Mouse (Mus musculus) MEL (cell line): ENCODE results near the gene Fbxo10. TPM values are rescaled to one million over a fixed set of nuclear protein-coding genes. Genes with fewer than 3 reads are reported as not detected.
A peak's percentile ranks its signal among the peaks of the same experiment; 100 is the strongest.

ENCODE experiments used
- DNase-seq: peaks from one replicate; pipeline ENCODE4 v3.0.0; 2011; ENCODE audit warnings: low read depth, low spot score
- H3K27ac ChIP-seq: 2 replicates; pipeline ENCODE4 v1.5.1; 2012; ENCODE audit warnings: low read depth, mild to moderate bottlenecking, control low read depth, low read length, moderate library complexity; ENCODE audit not compliant: control insufficient read depth
- H3K27me3 ChIP-seq, 2 experiments: fragments of 150-350 bp in 1 of 2; sonication (generic) in 1 of 2; 2 replicates each; pipeline ENCODE4 v1.6.1; 2012; ENCODE audit warnings: low read length in 2 of 2, mild to moderate bottlenecking in 2 of 2, improper control_type of control experiment in 1 of 2, moderate library complexity in 1 of 2; ENCODE audit not compliant: insufficient read depth in 2 of 2, control insufficient read depth in 1 of 2
- H3K36me3 ChIP-seq, 2 experiments: 2 replicates each; pipeline ENCODE4 v1.6.1; 2012 to 2014; ENCODE audit warnings: low read length in 2 of 2, improper control_type of control experiment in 1 of 2, inconsistent platforms in 1 of 2, mild to moderate bottlenecking in 1 of 2; ENCODE audit not compliant: insufficient read depth in 2 of 2, control insufficient read depth in 1 of 2
- H3K4me1 ChIP-seq, 2 experiments: fragments of 150-350 bp in 1 of 2; sonication (generic) in 1 of 2; 2 replicates each; pipeline ENCODE4 v1.6.1; 2012; ENCODE audit warnings: low read length in 2 of 2, improper control_type of control experiment in 1 of 2, mild to moderate bottlenecking in 1 of 2; ENCODE audit not compliant: insufficient read depth in 2 of 2, control insufficient read depth in 1 of 2
- H3K4me3 ChIP-seq, 2 experiments: fragments of 150-350 bp in 1 of 2; sonication (generic) in 1 of 2; 2 replicates each; pipeline ENCODE4 v1.5.1; 2012; ENCODE audit warnings: low read depth in 2 of 2, low read length in 2 of 2, mild to moderate bottlenecking in 2 of 2, moderate library complexity in 2 of 2, control low read depth in 1 of 2, improper control_type of control experiment in 1 of 2; ENCODE audit not compliant: control insufficient read depth in 1 of 2, insufficient read depth in 1 of 2
- H3K79me2 ChIP-seq: 2 replicates; pipeline ENCODE4 v1.6.1; 2012; ENCODE audit warnings: mild to moderate bottlenecking, low read length, moderate library complexity; ENCODE audit not compliant: control insufficient read depth, poor library complexity, insufficient read depth
- H3K9ac ChIP-seq: 2 replicates; pipeline ENCODE4 v1.6.1; 2012; ENCODE audit warnings: low read depth, mild to moderate bottlenecking, control low read depth, low read length, moderate library complexity; ENCODE audit not compliant: control insufficient read depth, poor library complexity, severe bottlenecking
- H3K9me3 ChIP-seq: fragments of 150-350 bp; sonication (generic); replicated peaks from 2 replicates; pipeline ENCODE4 v1.6.1; 2012; ENCODE audit warnings: mild to moderate bottlenecking, low read length, improper control_type of control experiment, moderate library complexity; ENCODE audit not compliant: insufficient read depth
- BHLHE40 ChIP-seq: IDR thresholded peaks from 2 replicates; pipeline ENCODE4 v1.6.1; 2012; ENCODE audit warnings: low read depth, mild to moderate bottlenecking, inconsistent platforms, low read length, improper control_type of control experiment, borderline replicate concordance
- CHD1 ChIP-seq: IDR thresholded peaks from 2 replicates; pipeline ENCODE4 v1.6.1; 2012; ENCODE audit warnings: low read depth, mild to moderate bottlenecking, inconsistent platforms, low read length, improper control_type of control experiment
- CHD2 ChIP-seq: IDR thresholded peaks from 2 replicates; pipeline ENCODE4 v1.6.1; 2011; ENCODE audit warnings: low read length, improper control_type of control experiment
- CTCF ChIP-seq, 3 experiments: IDR thresholded peaks in 2 of 3; conservative IDR thresholded peaks in 1 of 3; 2 replicates each; pipeline ENCODE4 v1.5.1; 2011 to 2012; ENCODE audit warnings: low read length in 3 of 3, low read depth in 2 of 3, mild to moderate bottlenecking in 2 of 3, improper control_type of control experiment in 1 of 3, inconsistent platforms in 1 of 3, mixed read lengths in 1 of 3, moderate library complexity in 1 of 3; ENCODE audit not compliant: control insufficient read depth in 1 of 3, insufficient read depth in 1 of 3, poor library complexity in 1 of 3, severe bottlenecking in 1 of 3
- E2F4 ChIP-seq: IDR thresholded peaks from 2 replicates; pipeline ENCODE4 v1.6.1; 2011; ENCODE audit warnings: low read depth, low read length, improper control_type of control experiment, borderline replicate concordance
- ELF1 ChIP-seq: IDR thresholded peaks from 2 replicates; pipeline ENCODE4 v1.6.1; 2014; ENCODE audit warnings: low read depth, mild to moderate bottlenecking, inconsistent platforms, low read length, improper control_type of control experiment, moderate library complexity
- GABPA ChIP-seq: IDR thresholded peaks from 2 replicates; pipeline ENCODE4 v1.6.1; 2012; ENCODE audit warnings: low read depth, mild to moderate bottlenecking, inconsistent platforms, low read length, improper control_type of control experiment, moderate library complexity
- GATA1 ChIP-seq: IDR thresholded peaks from 2 replicates; pipeline ENCODE4 v1.6.1; 2011; ENCODE audit warnings: low read depth, low read length, improper control_type of control experiment
- HCFC1 ChIP-seq: IDR thresholded peaks from 2 replicates; pipeline ENCODE4 v1.6.1; 2012; ENCODE audit warnings: low read depth, mild to moderate bottlenecking, inconsistent platforms, low read length, improper control_type of control experiment, moderate library complexity
- MAFK ChIP-seq: IDR thresholded peaks from 2 replicates; pipeline ENCODE4 v1.6.1; 2011; ENCODE audit warnings: low read depth, mild to moderate bottlenecking, low read length, improper control_type of control experiment, borderline replicate concordance
- MAX ChIP-seq: IDR thresholded peaks from 2 replicates; pipeline ENCODE4 v1.6.1; 2011; ENCODE audit warnings: low read length, improper control_type of control experiment
- MXI1 ChIP-seq: IDR thresholded peaks from 2 replicates; pipeline ENCODE4 v1.6.1; 2011; ENCODE audit warnings: mild to moderate bottlenecking, low read depth, low read length, improper control_type of control experiment
- MYB ChIP-seq: IDR thresholded peaks from 2 replicates; pipeline ENCODE4 v1.6.1; 2011; ENCODE audit warnings: mild to moderate bottlenecking, low read depth, low read length, improper control_type of control experiment
- MYC ChIP-seq: IDR thresholded peaks from 2 replicates; pipeline ENCODE4 v1.6.1; 2011; ENCODE audit warnings: low read depth, mild to moderate bottlenecking, low read length, improper control_type of control experiment, moderate library complexity
- NRF1 ChIP-seq: IDR thresholded peaks from 2 replicates; pipeline ENCODE4 v1.6.1; 2014; ENCODE audit warnings: low read depth, mild to moderate bottlenecking, inconsistent platforms, low read length, improper control_type of control experiment, moderate library complexity; ENCODE audit not compliant: poor library complexity, insufficient read depth, severe bottlenecking
- POLR2AphosphoS2 ChIP-seq: IDR thresholded peaks from 2 replicates; pipeline ENCODE4 v1.6.1; 2011; ENCODE audit warnings: low read length, improper control_type of control experiment
- POLR2AphosphoS5 ChIP-seq: IDR thresholded peaks from 2 replicates; pipeline ENCODE4 v1.6.1; 2012; ENCODE audit warnings: low read depth, borderline replicate concordance, mild to moderate bottlenecking, inconsistent platforms, low read length, moderate library complexity, mixed read lengths
- RAD21 ChIP-seq: IDR thresholded peaks from 2 replicates; pipeline ENCODE4 v1.6.1; 2011; ENCODE audit warnings: mild to moderate bottlenecking, low read depth, low read length, improper control_type of control experiment
- RCOR1 ChIP-seq: IDR thresholded peaks from 2 replicates; pipeline ENCODE4 v1.6.1; 2012; ENCODE audit warnings: low read depth, mild to moderate bottlenecking, inconsistent platforms, low read length, improper control_type of control experiment
- SIN3A ChIP-seq: IDR thresholded peaks from 2 replicates; pipeline ENCODE4 v1.6.1; 2012; ENCODE audit warnings: low read length, improper control_type of control experiment, inconsistent platforms
- SMC3 ChIP-seq: IDR thresholded peaks from 2 replicates; pipeline ENCODE4 v1.6.1; 2011; ENCODE audit warnings: low read depth, low read length, improper control_type of control experiment
- TBP ChIP-seq: IDR thresholded peaks from 2 replicates; pipeline ENCODE4 v1.8.0; 2011; ENCODE audit warnings: low read depth, low read length, improper control_type of control experiment
- USF1 ChIP-seq: IDR thresholded peaks from 2 replicates; pipeline ENCODE4 v1.6.1; 2014; ENCODE audit warnings: low read depth, mild to moderate bottlenecking, inconsistent platforms, low read length, improper control_type of control experiment, moderate library complexity
- USF2 ChIP-seq, 2 experiments: IDR thresholded peaks; 2 replicates each; pipeline ENCODE4 v1.6.1; 2011 to 2012; ENCODE audit warnings: improper control_type of control experiment in 2 of 2, low read length in 2 of 2, borderline replicate concordance in 1 of 2, inconsistent platforms in 1 of 2, low read depth in 1 of 2, mild to moderate bottlenecking in 1 of 2; ENCODE audit not compliant: insufficient read depth in 1 of 2
- ZC3H11A ChIP-seq: IDR thresholded peaks from 2 replicates; pipeline ENCODE4 v1.6.1; 2012; ENCODE audit warnings: low read depth, mild to moderate bottlenecking, inconsistent platforms, low read length, improper control_type of control experiment
- ZKSCAN1 ChIP-seq: IDR thresholded peaks from 2 replicates; pipeline ENCODE4 v1.6.1; 2012; ENCODE audit warnings: low read depth, mild to moderate bottlenecking, inconsistent platforms, low read length, improper control_type of control experiment, moderate library complexity
- ZMIZ1 ChIP-seq: IDR thresholded peaks from 2 replicates; pipeline ENCODE4 v1.6.1; 2012; ENCODE audit warnings: low read depth, mild to moderate bottlenecking, inconsistent platforms, low read length, improper control_type of control experiment, moderate library complexity
- polyA plus RNA-seq, 2 experiments: library from polyadenylated mRNA; stranded (reverse) in 1 of 2; unstranded in 1 of 2; fragments of >175 nt in 1 of 2; fragments of >200 nt in 1 of 2; gene quantifications; 2 replicates each; pipeline versions ENCODE4 v1.2.1 to v1.2.4; 2012; ENCODE audit warnings: low replicate concordance in 2 of 2, low read depth in 1 of 2; ENCODE audit not compliant: insufficient read length in 2 of 2, insufficient read depth in 1 of 2, missing spikeins in 1 of 2
- total RNA-seq: library from RNA; depleted of rRNA; stranded (reverse); fragments of 300-350 nt; gene quantifications from 2 replicates; pipeline ENCODE4 v1.2.3, GENCODE M21; 2012

Gene Fbxo10
- total and polyA plus RNA-seq, 3 experiments: 2.2 to 6.5 TPM; not detected in 1

- peak; percentile 81 for DNase-seq
- H3K27ac ChIP-seq: no peak overlapping the region
Measured at GRCm38 (mm10) chr4:45015615-45016014, 68.8 kb downstream of the Fbxo10 start.

GRCm38 (mm10) chr4:45013537-45013936, 70.9 kb downstream of the Fbxo10 start:
- Histone ChIP-seq H3K27ac (peak overlapping the region; percentile 97), H3K9ac (peak overlapping the region; percentile 66), H3K79me2 (peaks cover 17% of the 10 kb centered on the region)
- TF ChIP-seq MAX: peak; percentile 78; the same call in 1 of the 2 replicates
- no peak for TF ChIP-seq USF2 (IDR thresholded peaks at IDR 0.05; ENCODE audit: borderline replicate concordance in 1 of 2, insufficient read depth in 1 of 2, low read depth in 1 of 2, low read length in 2 of 2)
- TF ChIP-seq HCFC1: no peak
- no peak for TF ChIP-seq POLR2AphosphoS2
- TF ChIP-seq MXI1: peak; percentile 58
- no peak for TF ChIP-seq MYB
- peak; percentile 76; the same call in 1 of the 2 replicates for TF ChIP-seq MYC
- TF ChIP-seq USF1: peak; percentile 72
- TF ChIP-seq BHLHE40: no peak
- TF ChIP-seq SMC3: no peak
- TF ChIP-seq GABPA: no peak
- TF ChIP-seq GATA1: no peak
- no peak for TF ChIP-seq ZC3H11A
- TF ChIP-seq CHD1: peak; percentile 60; the same call in 1 of the 2 replicates
- TF ChIP-seq TBP: no peak
- TF ChIP-seq, all 39 proteins: peak for 5
- H3K36me3 ChIP-seq: peaks cover 0 to 21% of the 10 kb centered on the region in 2 experiments; a peak in 2 of 4 replicates
- peaks cover 4 to 20% of the 10 kb centered on the region in 2 experiments; a peak in 3 of 4 replicates for H3K4me1 ChIP-seq
- no peaks in the 10 kb centered on the region for H3K27me3 ChIP-seq
- DNase-seq: peak; percentile 64
- H3K4me3 ChIP-seq: peak overlapping the region; percentile 67 to 72
- no peaks in the 10 kb centered on the region for H3K9me3 ChIP-seq

More at GRCm38 (mm10) chr4:45015615-45016014, 68.8 kb downstream of the Fbxo10 start:
- no peak overlapping the region for H3K4me3 ChIP-seq
- H3K4me1 ChIP-seq: peaks cover 4 to 27% of the 10 kb centered on the region in 2 experiments
- TF ChIP-seq USF1 (no peak), MXI1 (no peak), CTCF (IDR thresholded peaks at IDR 0.05 in 2 of 3, conservative IDR thresholded peaks at IDR 0.05 in 1 of 3; ENCODE audit: control insufficient read depth in 1 of 3, insufficient read depth in 1 of 3, low read depth in 2 of 3, low read length in 3 of 3, poor library complexity in 1 of 3, severe bottlenecking in 1 of 3) (peak; percentile 49 to 92 (median 70)), HCFC1 (no peak), RAD21 (peak; percentile 97), SIN3A (peak; percentile 63; the same call in 1 of the 2 replicates), BHLHE40 (peak; percentile 53; the same call in 1 of the 2 replicates), ZMIZ1 (no peak), POLR2AphosphoS5 (no peak), NRF1 (no peak), ELF1 (no peak), E2F4 (no peak), SMC3 (peak; percentile 80), POLR2AphosphoS2 (no peak), MAFK (no peak), USF2 (IDR thresholded peaks at IDR 0.05; ENCODE audit: borderline replicate concordance in 1 of 2, insufficient read depth in 1 of 2, low read depth in 1 of 2, low read length in 2 of 2) (no peak), CHD2 (peak; percentile 33; the same call in 1 of the 2 replicates), MYC (no peak), ZKSCAN1 (no peak), TBP (0 out of 2 replicates have a peak, but pooled peaks have one; percentile 19), RCOR1 (0 out of 2 replicates have a peak, but pooled peaks have one; percentile 24), ZC3H11A (peak; percentile 84)
- peaks cover 0 to 25% of the 10 kb centered on the region in 2 experiments; a peak in 2 of 4 replicates for H3K36me3 ChIP-seq
- no peaks in the 10 kb centered on the region for H3K9me3 ChIP-seq
- no peaks in the 10 kb centered on the region for H3K27me3 ChIP-seq
- no peak overlapping the region for H3K9ac ChIP-seq
- peaks cover 27% of the 10 kb centered on the region for H3K79me2 ChIP-seq
